Mouse (Mus musculus) gastrocnemius, postnatal 25 days (tissue): ENCODE results near the gene Ribc2. TPM values are rescaled to one million over a fixed set of nuclear protein-coding genes. Genes with fewer than 3 reads are reported as not detected.

Source experiments
- DNase-seq: peaks from one replicate; pipeline ENCODE4 v3.0.0; 2022
- total RNA-seq, 2 experiments: library from RNA; stranded (reverse); gene quantifications; 1 replicate in 1 of 2; 2 replicates in 1 of 2; pipeline ENCODE4 v1.2.3; 2021

Gene Ribc2
- total RNA-seq, 2 experiments from 2014 or later, result not detected

- DNase-seq, result no peak
Measured at GRCm38 (mm10) chr15:85179528-85180180, 47.8 kb downstream of the Ribc2 start.

GRCm38 (mm10) chr15:85180368-85180767 is 48.5 kb downstream of the Ribc2 start:
- DNase-seq, result no peak

GRCm38 (mm10) chr15:85182063-85182462 is 50.2 kb downstream of the Ribc2 start:
- DNase-seq, result no peak

GRCm38 (mm10) chr15:85186916-85187315 is 55.0 kb downstream of the Ribc2 start:
- DNase-seq, result peak; percentile 47

GRCm38 (mm10) chr15:85188167-85188778 is 56.4 kb downstream of the Ribc2 start:
- no peak for DNase-seq

Other genes starting within 250 kb of the Ribc2 start
- gene Gm29666, start 212.0 kb upstream of the Ribc2 start, total RNA-seq, result under 1 TPM; 0.08 to 0.20 TPM
- 10 to 100 TPM; 13.3 TPM for gene Nup50, start 208.7 kb upstream of the Ribc2 start, total RNA-seq
- gene 5031439G07Rik, start 143.5 kb upstream of the Ribc2 start, total RNA-seq, result 10 to 100 TPM; 38.9 to 56.7 TPM
- not detected for gene Upk3a, start 114.9 kb upstream of the Ribc2 start, total RNA-seq
- gene Fam118a, start 103.1 kb upstream of the Ribc2 start, total RNA-seq, result 1 to 10 TPM; 3.9 to 4.1 TPM
- not detected for gene Smc1b, start 114 bp upstream of the Ribc2 start, total RNA-seq
- gene Fbln1, start 73.9 kb downstream of the Ribc2 start, total RNA-seq, result 1 to 10 TPM; 8.5 to 9.0 TPM
- gene Atxn10, start 204.2 kb downstream of the Ribc2 start, total RNA-seq, result 10 to 100 TPM; 28.7 to 35.1 TPM